Mouse (Mus musculus) heart, embryonic 10.5 days (tissue): Measurements from ENCODE around the gene Tnfrsf1b. TPM values are rescaled to one million over a fixed set of nuclear protein-coding genes. Genes with fewer than 3 reads are reported as not detected.

Source experiments
- DNase-seq: peaks from one replicate; pipeline ENCODE4 v3.0.0-alpha.2; 2017; ENCODE audit warnings: low spot score
- H3K27ac ChIP-seq: fragments of 300-500 bp; sonication (generic); 2 replicates; pipeline ENCODE4 v1.5.1; 2016; ENCODE audit warnings: mild to moderate bottlenecking
- H3K27me3 ChIP-seq: fragments of 300-500 bp; sonication (generic); 2 replicates; pipeline ENCODE4 v1.6.1; 2016; ENCODE audit warnings: mild to moderate bottlenecking; ENCODE audit not compliant: poor library complexity, insufficient read depth, severe bottlenecking
- H3K36me3 ChIP-seq: fragments of 300-500 bp; sonication (generic); 2 replicates; pipeline ENCODE4 v1.6.1; 2016; ENCODE audit warnings: mild to moderate bottlenecking, moderate library complexity
- H3K4me1 ChIP-seq: fragments of 300-500 bp; sonication (generic); 2 replicates; pipeline ENCODE4 v1.6.1; 2016; ENCODE audit warnings: mild to moderate bottlenecking
- H3K4me3 ChIP-seq: fragments of 300-500 bp; sonication (generic); 2 replicates; pipeline ENCODE4 v1.5.1; 2016; ENCODE audit warnings: mild to moderate bottlenecking, moderate library complexity
- H3K9me3 ChIP-seq: fragments of 300-500 bp; sonication (generic); 2 replicates; pipeline ENCODE4 v1.6.1; 2016; ENCODE audit warnings: mild to moderate bottlenecking, moderate library complexity
- WGBS: fragments of 180-500 bp; shearing (Covaris S2); methylation state at CpG from one replicate; pipeline ENCODE4 v1.1.7; 2016; 5-methylcytosine and 5-hydroxymethylcytosine counted together
- polyA plus RNA-seq: library from polyadenylated mRNA; unstranded; fragments of >200 nt; fragmentation: Nextera tagmentation; extraction: Ambion mirVana; gene quantifications from 2 replicates; pipeline ENCODE4 v1.2.1, GENCODE M21; 2016

Gene Tnfrsf1b
- polyA plus RNA-seq, 1 experiment from 2014 or later: 2.5 TPM

DNA sequence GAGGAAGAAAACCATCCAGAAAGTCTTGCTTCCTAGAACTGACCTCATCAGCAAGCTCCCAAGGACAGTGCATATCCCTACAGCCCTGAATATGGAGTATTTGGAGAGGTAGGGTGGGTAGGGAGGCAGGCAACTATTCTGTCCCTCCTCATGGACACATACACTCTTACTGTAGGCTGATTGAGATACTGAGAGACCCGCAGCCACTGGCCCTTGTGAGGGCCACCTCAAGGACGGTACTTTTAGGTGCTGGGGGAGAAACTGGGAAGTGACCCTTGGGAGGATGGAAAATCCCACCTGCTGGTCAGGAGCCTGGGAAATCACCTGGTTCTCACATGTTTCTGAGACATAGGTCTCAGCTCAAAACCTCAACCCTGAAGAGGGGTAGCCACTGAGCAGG is 886 bp upstream of the Tnfrsf1b start:
- Histone ChIP-seq H3K4me3 (no peak overlapping the region), H3K4me1 (peaks cover 14% of the 10 kb centered on the region), H3K27ac (no peak overlapping the region), H3K9me3 (no peaks in the 10 kb centered on the region), H3K27me3 (peaks cover 53% of the 10 kb centered on the region), H3K36me3 (no peaks in the 10 kb centered on the region)
- 57% methylated on average over 2 of the region's 2 CpGs for WGBS
- no peak for DNase-seq

GRCm38 (mm10) chr4:145245581-145245980 is 1.1 kb downstream of the Tnfrsf1b start:
- no peaks in the 10 kb centered on the region for H3K9me3 ChIP-seq
- H3K27me3 ChIP-seq: peaks cover 53% of the 10 kb centered on the region
- WGBS: 77% methylated on average over 3 of the region's 3 CpGs
- H3K4me3 ChIP-seq: peak overlapping the region; percentile 59
- H3K36me3 ChIP-seq: no peaks in the 10 kb centered on the region
- DNase-seq: no peak
- H3K27ac ChIP-seq: no peak overlapping the region
- H3K4me1 ChIP-seq: peaks cover 14% of the 10 kb centered on the region

GRCm38 (mm10) chr4:145244676-145245075 is 2.0 kb downstream of the Tnfrsf1b start:
- Histone ChIP-seq H3K4me3 (no peak overlapping the region), H3K4me1 (peaks cover 14% of the 10 kb centered on the region), H3K27me3 (peaks cover 52% of the 10 kb centered on the region), H3K27ac (no peak overlapping the region), H3K36me3 (no peaks in the 10 kb centered on the region), H3K9me3 (no peaks in the 10 kb centered on the region)
- WGBS: 78% methylated on average over 2 of the region's 2 CpGs
- DNase-seq: no peak

GRCm38 (mm10) chr4:145242719-145243350 is 3.8 kb downstream of the Tnfrsf1b start:
- 43% methylated on average over 1 of the region's 1 CpGs for WGBS
- H3K36me3 ChIP-seq: no peaks in the 10 kb centered on the region
- peaks cover 38% of the 10 kb centered on the region for H3K27me3 ChIP-seq
- no peaks in the 10 kb centered on the region for H3K9me3 ChIP-seq
- H3K4me1 ChIP-seq: peaks cover 16% of the 10 kb centered on the region
- DNase-seq: no peak
- H3K27ac ChIP-seq: no peak overlapping the region
- no peak overlapping the region for H3K4me3 ChIP-seq

DNA sequence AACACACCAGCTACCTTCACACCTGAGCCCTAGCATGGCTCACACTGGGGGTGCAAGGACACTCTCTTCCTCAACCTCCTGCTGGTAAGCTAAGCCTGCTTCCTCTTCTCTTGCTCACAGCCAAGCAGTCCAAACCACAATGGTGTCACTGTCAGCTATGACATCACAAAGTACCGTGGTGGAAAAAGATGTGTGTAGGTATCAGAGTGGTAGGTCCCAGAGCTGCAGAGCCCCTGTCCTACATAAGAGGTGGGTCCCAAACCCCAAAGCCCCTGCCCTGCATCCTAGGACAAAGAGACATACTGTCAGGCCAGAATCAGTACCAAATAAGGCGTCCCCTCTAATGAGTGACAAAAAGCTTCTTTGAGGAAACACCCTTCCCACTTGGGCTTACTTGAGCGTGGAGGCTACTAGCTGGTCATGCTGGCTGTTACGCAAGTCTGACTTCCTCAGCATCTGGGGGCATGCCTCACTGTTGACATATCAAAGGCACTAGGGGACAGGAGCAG is 5.9 kb downstream of the Tnfrsf1b start:
- 71% methylated on average over 4 of the region's 4 CpGs for WGBS
- H3K27me3 ChIP-seq: peaks cover 17% of the 10 kb centered on the region
- no peak overlapping the region for H3K27ac ChIP-seq
- H3K36me3 ChIP-seq: no peaks in the 10 kb centered on the region
- no peak overlapping the region for H3K4me3 ChIP-seq
- H3K9me3 ChIP-seq: no peaks in the 10 kb centered on the region
- peaks cover 4% of the 10 kb centered on the region; the same call in 1 of the 2 replicates for H3K4me1 ChIP-seq
- DNase-seq: no peak

- H3K36me3 ChIP-seq: no peaks in the 10 kb centered on the region
- no peak overlapping the region for H3K4me3 ChIP-seq
- 47% methylated on average over 4 of the region's 4 CpGs for WGBS
- H3K9me3 ChIP-seq: no peaks in the 10 kb centered on the region
- 0 out of 2 replicates have a peak, but pooled peaks cover 2% of the 10 kb centered on the region for H3K4me1 ChIP-seq
- DNase-seq: no peak
- peak overlapping the region; percentile 52; the same call in 1 of the 2 replicates for H3K27ac ChIP-seq
- H3K27me3 ChIP-seq: 0 out of 2 replicates have a peak, but pooled peaks cover 4% of the 10 kb centered on the region
Observed at GRCm38 (mm10) chr4:145239049-145239830, 7.4 kb downstream of the Tnfrsf1b start.

DNA sequence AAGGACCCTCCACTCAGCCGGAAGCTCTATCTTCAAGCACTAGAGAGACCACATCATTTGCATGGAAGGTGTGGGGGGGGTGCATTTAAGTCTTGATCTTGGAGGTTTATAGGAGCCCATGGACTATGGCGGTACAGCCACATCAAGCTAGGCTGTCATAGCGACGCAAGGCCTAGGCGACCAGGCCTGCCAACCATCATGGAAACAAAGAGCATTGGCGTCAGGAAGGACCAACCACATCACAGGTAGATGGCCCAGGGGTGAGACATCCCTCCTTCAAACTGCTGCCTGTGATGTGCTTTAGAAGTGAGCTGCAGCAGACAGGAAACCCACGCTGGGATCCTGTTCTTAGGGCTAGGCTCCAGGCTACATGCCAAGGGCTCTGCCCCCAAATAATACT is 10.6 kb downstream of the Tnfrsf1b start:
- no peaks in the 10 kb centered on the region for H3K9me3 ChIP-seq
- no peaks in the 10 kb centered on the region for H3K36me3 ChIP-seq
- H3K4me1 ChIP-seq: peaks cover 15% of the 10 kb centered on the region; the same call in 1 of the 2 replicates
- no peaks in the 10 kb centered on the region for H3K27me3 ChIP-seq
- no peak overlapping the region for H3K4me3 ChIP-seq
- no peak for DNase-seq
- WGBS: 85% methylated on average over 7 of the region's 7 CpGs
- no peak overlapping the region for H3K27ac ChIP-seq

- H3K27ac ChIP-seq: no peak overlapping the region
- no peak overlapping the region for H3K4me3 ChIP-seq
Observed at GRCm38 (mm10) chr4:145233487-145234228, 13.0 kb downstream of the Tnfrsf1b start.

DNA sequence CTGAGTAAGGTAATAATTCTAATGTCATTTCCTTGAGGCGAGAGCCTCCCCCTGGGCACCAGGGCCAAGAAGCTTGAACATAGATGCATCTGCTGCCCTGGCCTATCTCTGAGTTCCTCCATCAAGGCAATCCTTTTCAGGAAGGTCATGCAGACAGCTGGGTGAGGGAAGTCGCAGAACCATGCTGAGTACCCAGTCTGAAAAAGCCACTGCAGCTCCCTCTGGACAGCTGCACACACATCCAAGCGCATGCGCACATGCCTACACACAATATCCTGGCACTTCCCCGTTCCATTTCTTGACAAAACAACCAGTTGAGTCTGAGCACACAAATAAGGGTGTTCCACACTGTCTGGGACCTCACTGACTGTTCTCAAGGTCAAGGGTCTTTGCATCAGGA is 14.9 kb downstream of the Tnfrsf1b start:
- peaks cover 13% of the 10 kb centered on the region; the same call in 1 of the 2 replicates for H3K4me1 ChIP-seq
- no peaks in the 10 kb centered on the region for H3K9me3 ChIP-seq
- no peaks in the 10 kb centered on the region for H3K27me3 ChIP-seq
- DNase-seq: no peak
- WGBS: 87% methylated on average over 5 of the region's 5 CpGs
- no peak overlapping the region for H3K4me3 ChIP-seq
- no peak overlapping the region for H3K27ac ChIP-seq
- H3K36me3 ChIP-seq: no peaks in the 10 kb centered on the region

More at GRCm38 (mm10) chr4:145233487-145234228, 13.0 kb downstream of the Tnfrsf1b start:
- 55% methylated on average over 3 of the region's 3 CpGs for WGBS
- DNase-seq: no peak
- H3K36me3 ChIP-seq: no peaks in the 10 kb centered on the region
- no peaks in the 10 kb centered on the region for H3K9me3 ChIP-seq
- H3K4me1 ChIP-seq: peaks cover 13% of the 10 kb centered on the region; the same call in 1 of the 2 replicates
- H3K27me3 ChIP-seq: no peaks in the 10 kb centered on the region

DNA sequence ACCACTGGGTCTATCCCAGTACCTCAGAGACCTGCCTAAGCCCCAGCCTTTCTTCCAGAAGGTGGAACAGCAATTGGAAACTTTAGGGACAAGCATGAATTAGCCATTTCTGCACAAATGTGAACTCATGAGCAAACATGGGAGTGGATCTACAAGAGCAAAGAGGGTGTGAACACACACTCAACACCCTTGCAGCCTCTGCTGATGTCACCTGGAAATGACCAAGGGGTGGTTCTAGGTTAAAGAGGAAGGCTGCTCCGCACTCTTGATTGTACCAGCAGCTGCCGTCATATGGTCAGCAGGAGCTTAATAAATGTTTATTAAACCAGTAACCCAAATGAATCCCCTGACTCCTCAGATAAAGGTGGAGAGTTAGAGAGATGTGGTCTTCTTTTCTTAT is 16.0 kb downstream of the Tnfrsf1b start:
- Histone ChIP-seq H3K4me1 (peaks cover 13% of the 10 kb centered on the region; the same call in 1 of the 2 replicates), H3K27me3 (no peaks in the 10 kb centered on the region), H3K27ac (no peak overlapping the region), H3K4me3 (no peak overlapping the region), H3K36me3 (no peaks in the 10 kb centered on the region), H3K9me3 (no peaks in the 10 kb centered on the region)
- no peak for DNase-seq
- WGBS: 87% methylated on average over 2 of the region's 2 CpGs

GRCm38 (mm10) chr4:145229524-145230163 is 17.0 kb downstream of the Tnfrsf1b start:
- H3K4me3 ChIP-seq: no peak overlapping the region
- H3K9me3 ChIP-seq: no peaks in the 10 kb centered on the region
- no peaks in the 10 kb centered on the region for H3K27me3 ChIP-seq
- 85% methylated on average over 5 of the region's 5 CpGs for WGBS
- H3K27ac ChIP-seq: no peak overlapping the region
- no peaks in the 10 kb centered on the region for H3K36me3 ChIP-seq
- peaks cover 13% of the 10 kb centered on the region; the same call in 1 of the 2 replicates for H3K4me1 ChIP-seq
- no peak for DNase-seq

- Histone ChIP-seq H3K27me3 (no peaks in the 10 kb centered on the region), H3K9me3 (no peaks in the 10 kb centered on the region), H3K27ac (no peak overlapping the region), H3K36me3 (no peaks in the 10 kb centered on the region), H3K4me3 (no peak overlapping the region), H3K4me1 (peaks cover 13% of the 10 kb centered on the region; the same call in 1 of the 2 replicates)
- 81% methylated on average over 6 of the region's 6 CpGs for WGBS
- DNase-seq: no peak
Observed at GRCm38 (mm10) chr4:145229051-145229450, 17.6 kb downstream of the Tnfrsf1b start.
